Mouse (Mus musculus) lung, postnatal 14 days (tissue): ENCODE measurements around the gene Vmn2r26.
"Not testable (repeated sequence)": the region's sequence is repeated elsewhere in the genome, so short reads cannot be mapped to it uniquely, and the experiment has no call there.

Experiments
- DNase-seq: peaks from one replicate; pipeline ENCODE4 v3.0.0; 2021

Gene Vmn2r26

GRCm38 (mm10) chr6:124024268-124024667, at the start of gene Vmn2r26:
Gene Vmn2r26, plus strand, starts transcription at chr6:124024568.
- not testable (repeated sequence) for DNase-seq

DNA sequence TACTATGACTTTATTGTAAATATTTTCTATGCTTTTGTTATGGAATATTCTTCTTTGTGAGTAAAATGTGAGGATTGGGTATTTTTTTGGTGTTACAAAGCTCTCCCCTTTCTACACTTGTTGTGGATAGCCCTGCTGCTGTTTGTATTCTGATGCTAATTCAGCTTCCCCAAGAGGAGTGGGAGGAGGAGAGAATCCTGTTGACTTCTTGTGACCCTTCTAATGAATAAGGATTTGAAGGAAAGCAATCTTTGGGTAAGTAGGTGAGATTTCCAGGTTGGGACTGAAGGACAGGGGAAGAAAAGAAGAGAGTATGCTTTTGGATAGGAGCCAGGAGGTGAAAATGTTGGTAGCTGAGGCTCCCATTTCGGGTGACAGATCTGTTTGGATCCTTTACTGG, 3.5 kb upstream of the Vmn2r26 start:
- DNase-seq = no peak

DNA sequence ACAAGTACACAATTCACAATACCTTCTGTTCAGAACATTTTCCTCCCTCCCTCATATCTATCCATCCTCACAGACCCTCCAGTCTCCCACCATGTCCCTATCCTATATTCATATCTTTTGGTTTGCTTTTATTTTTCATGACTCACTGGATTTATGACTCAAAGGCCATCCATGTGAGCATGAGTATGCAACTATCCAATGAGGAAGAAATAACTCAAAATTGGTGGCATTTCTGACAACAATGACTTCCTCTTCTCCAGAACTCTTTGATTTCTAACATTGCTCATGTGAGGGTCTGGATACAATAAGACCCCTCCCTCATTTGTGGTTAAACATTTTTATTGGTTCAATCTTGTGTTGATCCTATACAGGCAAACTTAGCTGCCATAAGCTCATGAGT, 24.0 kb downstream of the Vmn2r26 start:
- no peak for DNase-seq

- not testable (repeated sequence) for DNase-seq
These were observed 29.2 kb downstream of the Vmn2r26 start for GRCm38 (mm10) chr6:124053611-124054010.

DNA sequence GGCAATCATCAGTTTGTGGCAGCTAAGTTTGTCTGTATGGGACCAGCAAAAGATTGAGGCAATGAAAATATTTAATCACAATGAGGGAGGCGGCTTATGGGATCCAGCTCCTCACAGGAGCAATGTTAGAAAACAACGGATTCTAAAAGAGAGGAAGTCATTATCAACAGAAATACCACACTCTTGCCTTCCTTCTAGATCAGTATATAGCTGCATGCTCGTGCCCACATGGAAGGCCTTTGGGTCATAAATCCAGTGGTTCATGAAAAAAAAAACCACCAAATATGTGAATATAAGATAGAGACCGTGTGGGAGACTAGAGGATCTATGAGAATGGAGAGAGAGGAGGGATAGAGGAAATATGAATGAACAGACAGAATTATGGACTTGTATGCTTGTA, 78.0 kb downstream of the Vmn2r26 start:
- DNase-seq = no peak
